Mouse (Mus musculus) embryonic facial prominence, embryonic 10.5 days (tissue): ENCODE measurements around the gene Rtca. TPM values are rescaled to one million over a fixed set of nuclear protein-coding genes. Genes with fewer than 3 reads are reported as not detected.

Source experiments
- DNase-seq: peaks from one replicate; pipeline ENCODE4 v3.0.0-alpha.2; 2017; ENCODE audit warnings: low spot score
- H3K27ac ChIP-seq: fragments of 300-500 bp; sonication (generic); replicated peaks from 2 replicates; pipeline ENCODE4 v1.5.1; 2016; ENCODE audit warnings: mild to moderate bottlenecking
- H3K27me3 ChIP-seq: fragments of 300-500 bp; sonication (generic); replicated peaks from 2 replicates; pipeline ENCODE4 v1.6.1; 2016; ENCODE audit warnings: low read depth, mild to moderate bottlenecking; ENCODE audit not compliant: poor library complexity, severe bottlenecking
- H3K36me3 ChIP-seq: fragments of 300-500 bp; sonication (generic); replicated peaks from 2 replicates; pipeline ENCODE4 v1.6.1; 2016; ENCODE audit warnings: mild to moderate bottlenecking, moderate library complexity
- H3K4me1 ChIP-seq: fragments of 300-500 bp; sonication (generic); 2 replicates; pipeline ENCODE4 v1.6.1; 2016
- H3K4me3 ChIP-seq: fragments of 300-500 bp; sonication (generic); 2 replicates; pipeline ENCODE4 v1.5.1; 2016; ENCODE audit warnings: mild to moderate bottlenecking, moderate library complexity
- H3K9me3 ChIP-seq: fragments of 300-500 bp; sonication (generic); 2 replicates; pipeline ENCODE4 v1.6.1; 2016; ENCODE audit warnings: mild to moderate bottlenecking
- WGBS: fragments of 180-500 bp; shearing (Covaris S2); methylation state at CpG from one replicate; pipeline ENCODE4 v1.1.7; 2016; 5-methylcytosine and 5-hydroxymethylcytosine counted together
- polyA plus RNA-seq: library from polyadenylated mRNA; unstranded; fragments of >200 nt; fragmentation: Nextera tagmentation; extraction: Ambion mirVana; gene quantifications from 2 replicates; pipeline ENCODE4 v1.2.1, GENCODE M21; 2016

The Rtca gene
- polyA plus RNA-seq, 1 experiment from 2014 or later: 109 TPM

- Histone ChIP-seq H3K4me1 (no peaks in the 10 kb centered on the region), H3K27me3 (no peaks in the 10 kb centered on the region), H3K27ac (no peak overlapping the region), H3K9me3 (no peaks in the 10 kb centered on the region), H3K36me3 (no peaks in the 10 kb centered on the region), H3K4me3 (no peak overlapping the region)
- no peak for DNase-seq
- 49% methylated on average over 2 of the region's 2 CpGs for WGBS
Measured at GRCm38 (mm10) chr3:116464318-116464717, 43.7 kb downstream of the Rtca start.

DNA sequence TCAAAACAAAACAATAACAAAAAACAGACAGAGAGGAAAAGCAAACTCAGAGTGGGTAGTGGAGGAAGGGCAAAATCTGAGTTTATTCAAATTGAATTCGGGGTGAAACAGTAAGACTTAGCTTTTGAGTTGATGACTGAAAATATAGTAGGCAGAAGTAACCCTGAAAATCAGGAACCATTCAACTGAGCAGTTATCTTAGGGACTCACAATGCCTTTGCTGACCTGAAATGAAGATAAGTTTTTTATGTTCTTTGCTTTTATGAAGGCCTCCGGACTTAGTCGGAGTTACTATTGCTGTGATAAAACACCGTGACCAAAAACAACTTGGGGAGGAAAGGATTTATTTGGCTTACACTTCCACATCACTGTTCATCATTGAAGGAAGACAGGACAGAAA is 47.0 kb downstream of the Rtca start:
- DNase-seq: no peak
- Histone ChIP-seq H3K9me3 (0 out of 2 replicates have a peak, but pooled peaks cover 3% of the 10 kb centered on the region), H3K4me3 (no peak overlapping the region), H3K27me3 (no peaks in the 10 kb centered on the region), H3K36me3 (no peaks in the 10 kb centered on the region), H3K4me1 (no peaks in the 10 kb centered on the region), H3K27ac (no peak overlapping the region)
- 92% methylated on average over 4 of the region's 4 CpGs for WGBS

- no peaks in the 10 kb centered on the region for H3K36me3 ChIP-seq
- DNase-seq: no peak
- no peaks in the 10 kb centered on the region for H3K4me1 ChIP-seq
- H3K27me3 ChIP-seq: no peaks in the 10 kb centered on the region
- H3K4me3 ChIP-seq: no peak overlapping the region
- H3K9me3 ChIP-seq: 0 out of 2 replicates have a peak, but pooled peaks cover 3% of the 10 kb centered on the region
- WGBS: 86% methylated on average over 1 of the region's 1 CpGs
- no peak overlapping the region for H3K27ac ChIP-seq
Measured at GRCm38 (mm10) chr3:116454529-116454928, 53.5 kb downstream of the Rtca start.

DNA sequence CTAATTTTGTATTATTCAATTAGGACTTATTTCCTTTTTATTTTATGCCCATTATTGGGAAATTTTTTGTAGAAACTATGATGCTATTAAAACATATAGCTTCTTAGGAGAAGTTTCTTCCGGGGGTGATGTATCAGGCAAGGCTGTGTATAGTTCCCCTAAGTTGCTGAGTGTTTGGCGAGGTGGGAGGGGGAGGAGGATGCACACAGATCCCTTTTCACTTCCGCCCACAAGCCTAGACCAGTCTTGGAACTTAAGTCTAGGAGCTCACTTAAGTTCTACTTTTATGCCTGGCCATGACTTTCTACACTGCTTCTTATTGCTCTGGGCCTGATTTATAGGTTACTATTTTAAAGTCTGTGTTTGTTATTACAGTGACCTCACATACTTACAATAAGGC is 57.3 kb downstream of the Rtca start:
- no peaks in the 10 kb centered on the region for H3K27me3 ChIP-seq
- H3K36me3 ChIP-seq: no peaks in the 10 kb centered on the region
- H3K27ac ChIP-seq: no peak overlapping the region
- no peaks in the 10 kb centered on the region for H3K9me3 ChIP-seq
- DNase-seq: no peak
- no peaks in the 10 kb centered on the region for H3K4me1 ChIP-seq
- 80% methylated on average over 3 of the region's 3 CpGs for WGBS
- H3K4me3 ChIP-seq: no peak overlapping the region

GRCm38 (mm10) chr3:116444327-116444726 is 63.7 kb downstream of the Rtca start:
- no peaks in the 10 kb centered on the region for H3K36me3 ChIP-seq
- no peaks in the 10 kb centered on the region for H3K27me3 ChIP-seq
- no peak overlapping the region for H3K27ac ChIP-seq

DNA sequence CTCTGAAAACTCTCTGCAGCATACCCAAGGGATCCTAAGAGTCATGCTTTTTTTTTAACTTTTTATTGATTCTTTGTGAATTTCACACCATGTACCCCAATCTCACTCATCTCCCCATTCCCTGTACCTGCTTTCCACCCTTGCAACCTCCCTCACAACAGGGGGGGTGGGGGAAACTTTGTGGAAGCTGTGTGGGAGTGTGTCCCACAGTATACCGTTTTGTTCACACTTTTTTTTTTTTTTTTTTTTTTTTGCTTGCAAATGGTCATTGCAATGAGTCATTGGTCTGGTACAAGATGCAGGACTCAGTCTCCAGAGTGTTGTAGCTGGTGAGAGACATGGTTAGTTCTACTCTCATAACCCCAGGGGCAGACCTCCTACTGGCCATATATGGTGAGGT is 65.2 kb downstream of the Rtca start:
- no peak for DNase-seq
- H3K4me1 ChIP-seq: no peaks in the 10 kb centered on the region
- no peaks in the 10 kb centered on the region for H3K27me3 ChIP-seq
- no peaks in the 10 kb centered on the region for H3K9me3 ChIP-seq
- H3K36me3 ChIP-seq: no peaks in the 10 kb centered on the region
- H3K27ac ChIP-seq: no peak overlapping the region
- WGBS: 96% methylated on average over 1 of the region's 1 CpGs
- no peak overlapping the region for H3K4me3 ChIP-seq

More at GRCm38 (mm10) chr3:116444327-116444726, 63.7 kb downstream of the Rtca start:
- Histone ChIP-seq H3K9me3 (no peaks in the 10 kb centered on the region), H3K4me1 (no peaks in the 10 kb centered on the region), H3K4me3 (no peak overlapping the region)
- 87% methylated on average over 9 of the region's 9 CpGs for WGBS
- no peak for DNase-seq

DNA sequence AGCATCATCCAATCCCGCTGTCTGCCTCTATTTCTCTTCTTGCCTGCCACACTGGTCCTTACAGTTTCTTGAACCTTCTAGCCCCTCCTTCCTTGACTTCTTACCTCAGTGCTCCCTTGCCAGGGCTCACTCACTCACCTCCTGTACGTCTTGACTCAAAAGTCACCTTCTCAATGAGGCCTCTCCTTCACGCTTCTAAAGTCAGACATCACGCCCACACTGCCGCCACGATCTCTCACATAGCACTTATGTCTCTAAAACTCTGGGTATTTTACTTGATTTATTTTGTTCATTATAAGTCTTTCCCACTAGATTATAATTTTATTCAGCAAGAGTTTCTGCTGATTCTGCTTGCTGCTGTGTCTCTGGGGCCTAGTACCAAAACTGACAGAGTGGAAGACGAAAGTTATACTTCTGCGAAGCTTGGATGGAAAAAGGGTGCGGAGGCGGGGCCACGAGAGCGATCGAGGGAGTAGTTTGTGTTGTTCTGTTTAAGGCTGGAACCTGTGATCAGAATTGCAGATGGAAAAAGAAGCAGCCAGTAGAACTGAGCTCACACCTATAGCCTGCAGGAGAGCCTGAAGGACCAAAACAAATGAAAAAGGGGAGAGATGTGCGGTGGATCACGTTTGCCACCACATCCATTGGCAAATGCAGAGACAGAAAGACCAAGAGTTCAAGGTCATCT is 66.3 kb downstream of the Rtca start:
- Histone ChIP-seq H3K27me3 (no peaks in the 10 kb centered on the region), H3K4me1 (no peaks in the 10 kb centered on the region), H3K36me3 (no peaks in the 10 kb centered on the region), H3K27ac (no peak overlapping the region), H3K9me3 (no peaks in the 10 kb centered on the region), H3K4me3 (no peak overlapping the region)
- DNase-seq: no peak
- WGBS: 91% methylated on average over 15 of the region's 15 CpGs

- Histone ChIP-seq H3K36me3 (no peaks in the 10 kb centered on the region), H3K27ac (no peak overlapping the region), H3K9me3 (no peaks in the 10 kb centered on the region), H3K4me3 (no peak overlapping the region), H3K27me3 (no peaks in the 10 kb centered on the region), H3K4me1 (no peaks in the 10 kb centered on the region)
- WGBS: 64% methylated on average over 8 of the region's 8 CpGs
- no peak for DNase-seq
Measured at GRCm38 (mm10) chr3:116440066-116440997, 67.7 kb downstream of the Rtca start.

Other genes with a start within 250 kb of the Rtca start
- 16.5 and 17.6 TPM in 2 replicates for gene Cdc14a, start 84.2 kb downstream of the Rtca start, polyA plus RNA-seq
- 12.3 and 12.5 TPM in 2 replicates for gene Dbt, start 4.9 kb upstream of the Rtca start, polyA plus RNA-seq
- 0.70 and 0.75 TPM in 2 replicates for gene Lrrc39, start 54.8 kb upstream of the Rtca start, polyA plus RNA-seq
- 38.5 and 39.6 TPM in 2 replicates for gene Sass6, start 86.8 kb upstream of the Rtca start, polyA plus RNA-seq
- gene Trmt13, start 106.4 kb upstream of the Rtca start, polyA plus RNA-seq: 24.7 and 24.9 TPM in 2 replicates
- gene Mfsd14a, start 154.5 kb upstream of the Rtca start, polyA plus RNA-seq: 80.7 and 87.8 TPM in 2 replicates
- gene Gm43191, start 173.1 kb upstream of the Rtca start, polyA plus RNA-seq: not detected in 2 replicates
- gene Slc35a3, start 204.6 kb upstream of the Rtca start, polyA plus RNA-seq: 7.8 and 8.7 TPM in 2 replicates